Mouse (Mus musculus) adrenal gland, adult (tissue): Measurements from ENCODE around the gene Asb16.

Experiments
- DNase-seq, 2 experiments: peaks; one replicate each; pipeline ENCODE4 v3.0.0; 2022 to 2023; ENCODE audit warnings: low spot score in 1 of 2; ENCODE audit not compliant: inconsistent age in 2 of 2

The Asb16 gene

GRCm38 (mm10) chr11:102285095-102285834, 16.7 kb downstream of the Asb16 start:
- DNase-seq, result no peak

GRCm38 (mm10) chr11:102287485-102287884, 18.9 kb downstream of the Asb16 start:
- peak in 1 of 2 experiments; percentile 42 for DNase-seq

- DNase-seq, result peak in 1 of 2 experiments; percentile 43
Measured at GRCm38 (mm10) chr11:102288027-102288804, 19.7 kb downstream of the Asb16 start.

DNA sequence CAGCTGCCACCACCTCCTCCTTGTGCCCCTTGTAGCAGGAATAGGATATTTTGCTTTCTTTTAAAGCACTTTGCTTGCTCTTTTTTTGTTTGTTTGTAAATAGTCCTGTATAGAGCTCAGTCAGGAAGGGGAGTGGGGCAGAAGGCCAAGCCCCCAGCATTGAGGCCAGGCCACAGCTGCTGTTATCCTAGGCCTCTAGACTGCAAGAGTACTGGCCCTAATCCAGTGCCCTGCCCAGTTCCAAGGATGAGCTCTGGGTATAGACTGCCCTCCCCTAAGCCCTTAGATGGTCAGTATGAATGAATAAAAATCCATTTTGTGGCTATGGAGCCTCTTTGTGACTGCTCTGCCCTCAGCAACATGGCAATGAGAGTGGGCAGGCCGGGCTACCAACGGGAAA, 20.4 kb downstream of the Asb16 start:
- peak in 1 of 2 experiments; percentile 58 for DNase-seq

GRCm38 (mm10) chr11:102289511-102290100, 21.1 kb downstream of the Asb16 start:
- DNase-seq, result peak in 1 of 2 experiments; percentile 64

DNA sequence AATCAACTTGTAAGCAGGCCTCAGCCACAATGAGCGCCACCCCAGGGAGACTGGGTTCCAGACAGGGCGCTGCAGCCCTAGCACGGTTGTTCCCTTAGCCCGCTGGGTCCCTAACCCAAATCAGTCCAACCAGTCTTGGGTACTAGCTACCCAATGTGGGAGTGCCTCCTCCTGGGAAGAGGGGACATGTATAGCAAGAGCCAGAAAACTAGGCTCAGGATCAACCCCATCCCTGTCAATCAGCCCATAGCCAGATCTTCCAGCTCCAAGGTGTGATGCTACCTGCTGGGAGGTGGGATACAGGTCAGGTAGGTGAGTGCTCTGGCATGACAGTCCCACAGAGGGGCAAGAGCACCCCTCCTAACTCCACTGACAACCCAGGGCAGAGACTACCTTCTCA, 21.6 kb downstream of the Asb16 start:
- peak in 1 of 2 experiments; percentile 43 for DNase-seq

GRCm38 (mm10) chr11:102291051-102291535, 22.6 kb downstream of the Asb16 start:
- DNase-seq, result no peak

DNA sequence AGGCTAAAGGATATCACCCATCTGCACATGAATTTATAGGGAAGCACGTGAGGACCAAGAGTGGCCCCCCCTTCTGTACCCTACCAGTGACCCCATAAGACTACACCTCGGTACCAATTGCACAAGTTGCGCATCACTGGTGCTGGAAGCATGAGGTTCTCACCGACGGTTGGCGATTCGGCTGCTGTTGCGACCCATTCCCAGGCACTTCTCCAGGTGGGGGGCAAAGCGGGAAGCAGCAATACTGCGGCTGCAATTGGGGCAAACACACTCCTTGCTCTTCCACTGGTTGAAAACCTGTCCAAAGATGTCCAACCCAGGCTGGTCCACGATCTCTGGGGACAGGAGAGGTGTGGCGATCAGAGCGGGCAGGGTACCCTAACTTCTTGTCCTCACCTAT, 25.4 kb downstream of the Asb16 start:
- DNase-seq, result peak in 1 of 2 experiments; percentile 52

GRCm38 (mm10) chr11:102294416-102294815, 25.9 kb downstream of the Asb16 start:
- DNase-seq, result peak in 1 of 2 experiments; percentile 52

DNA sequence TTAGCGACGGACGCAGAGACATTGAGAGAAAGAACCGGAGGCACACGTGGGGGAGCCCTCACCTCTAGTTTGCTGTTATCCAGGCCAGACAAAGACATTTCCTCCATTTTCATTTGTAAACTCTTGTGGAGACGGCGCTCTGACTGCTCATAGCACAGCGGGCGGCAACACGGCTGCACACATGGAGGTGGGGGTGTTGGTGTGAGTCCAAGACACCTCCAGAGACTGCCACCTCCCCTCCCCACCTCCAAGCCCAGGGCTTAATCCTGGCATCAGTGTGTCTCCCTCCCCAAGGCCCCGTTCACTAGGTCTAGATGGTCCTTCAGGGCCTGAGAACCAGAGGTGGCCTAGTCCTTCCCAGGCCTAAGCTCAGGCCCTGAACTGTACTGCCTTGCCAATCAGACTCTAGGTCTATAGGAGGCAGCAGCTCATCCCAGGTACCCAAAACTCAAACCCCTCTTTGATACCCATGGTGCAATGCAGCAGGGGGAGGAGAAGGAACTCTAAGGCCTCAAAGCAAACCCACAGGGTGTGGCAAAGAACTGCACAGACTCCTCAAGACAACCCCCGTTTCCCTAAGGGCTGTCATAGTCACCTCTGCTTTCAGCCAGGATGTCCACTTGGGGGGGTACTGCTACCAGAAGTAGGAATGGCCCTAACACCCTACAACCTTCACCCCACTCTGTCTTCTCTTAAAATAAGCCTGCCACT, 26.5 kb downstream of the Asb16 start:
- DNase-seq, result peak in 1 of 2 experiments; percentile 81

- DNase-seq, result peak; percentile 79 to 87
Measured at GRCm38 (mm10) chr11:102295598-102296471, 27.3 kb downstream of the Asb16 start.

DNA sequence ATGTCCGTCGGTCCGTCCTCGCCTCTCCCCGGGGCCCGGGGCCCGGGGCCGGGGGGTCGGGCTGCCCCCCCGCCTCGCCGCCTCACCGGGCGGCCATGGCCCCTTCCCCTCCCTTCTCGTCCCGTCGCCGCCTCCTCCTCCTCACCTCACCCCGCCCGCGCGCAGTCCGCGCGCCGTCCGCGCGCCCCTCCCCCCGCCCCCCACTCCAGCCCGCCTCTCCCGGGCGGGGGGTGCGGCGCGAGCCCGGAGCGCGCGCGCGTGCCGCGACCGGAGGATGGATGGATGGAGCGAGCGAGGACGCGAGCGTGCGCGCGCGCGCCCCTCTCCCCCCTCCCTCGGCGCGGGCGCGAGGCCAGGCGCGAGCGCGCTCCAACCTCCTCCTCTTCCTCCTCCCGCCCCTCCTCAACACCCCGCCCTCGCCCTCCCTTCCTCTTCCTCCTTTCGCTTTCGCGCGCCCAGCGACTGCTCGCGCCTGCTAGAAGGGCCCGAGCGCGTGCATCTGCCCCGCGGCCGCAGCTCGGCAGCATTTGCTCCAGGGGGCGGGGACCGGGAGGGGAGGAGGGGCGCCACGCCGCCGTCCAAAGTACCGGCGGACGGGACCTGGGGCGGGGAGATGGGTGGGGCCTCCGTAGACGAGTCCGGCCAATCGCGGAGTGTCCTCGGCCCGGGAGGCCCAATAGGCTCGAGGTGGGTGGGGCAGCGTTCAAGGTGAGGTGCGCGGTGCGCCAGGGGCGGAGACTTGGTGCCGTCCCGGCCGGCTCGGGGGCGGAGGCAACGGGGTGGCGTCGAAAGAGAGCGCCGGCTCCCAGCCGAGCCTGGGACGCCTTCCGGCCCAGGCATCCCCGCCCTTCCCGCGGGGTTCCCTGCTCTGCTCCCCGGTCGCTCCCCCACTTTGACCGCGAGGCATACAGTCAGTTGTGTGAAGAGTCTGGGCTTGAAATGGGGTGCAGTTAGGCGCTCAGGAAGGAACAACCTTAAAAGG, 28.2 kb downstream of the Asb16 start, which contains the start of gene Atxn7l3:
Gene Atxn7l3 (minus strand): TSS at position 141 of the 982 bp plus-strand sequence.
- DNase-seq, result peak; percentile 100

GRCm38 (mm10) chr11:102297577-102298556, 29.3 kb downstream of the Asb16 start:
- DNase-seq, result no peak

DNA sequence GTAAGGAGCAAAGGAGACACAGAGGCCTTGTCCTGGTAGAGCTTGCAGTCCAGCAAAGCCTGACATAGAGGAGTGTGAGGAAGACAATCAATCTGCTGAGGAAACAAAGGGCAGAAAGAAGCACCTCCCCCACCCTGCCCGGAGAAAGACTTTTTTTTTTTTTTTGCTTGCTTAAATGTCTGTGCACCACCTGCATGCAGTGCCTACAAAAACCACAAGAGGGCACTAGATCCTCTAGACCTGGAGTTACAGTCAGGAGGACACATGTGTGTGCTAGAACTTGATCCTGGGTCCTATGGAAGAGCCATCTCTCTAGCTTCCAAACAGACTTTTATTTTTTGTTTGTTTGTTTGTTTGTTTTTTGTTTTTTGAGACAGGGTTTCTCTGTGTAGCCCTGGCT, 31.3 kb downstream of the Asb16 start:
- peak in 1 of 2 experiments; percentile 78 for DNase-seq

DNA sequence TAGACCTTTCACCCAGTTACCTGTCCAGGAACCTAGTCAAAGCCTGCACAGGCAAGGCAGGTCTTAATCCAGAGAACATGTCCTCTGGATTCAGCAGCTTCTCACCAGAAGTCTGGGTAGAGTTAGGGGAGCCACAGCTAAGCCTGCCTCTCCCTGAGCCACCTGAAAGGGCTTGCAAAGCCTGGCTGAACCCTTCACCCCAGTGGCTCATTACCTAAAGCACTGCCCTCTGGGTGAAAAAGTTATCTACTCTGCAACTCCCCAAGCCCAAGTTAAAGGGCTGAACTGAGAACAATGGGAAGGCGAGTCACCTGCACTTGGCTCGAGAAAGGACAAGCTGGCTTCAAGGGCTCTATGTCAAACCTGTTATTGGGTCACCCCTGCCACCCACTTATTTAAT, 35.6 kb downstream of the Asb16 start:
- DNase-seq, result no peak

GRCm38 (mm10) chr11:102305359-102305758, 36.8 kb downstream of the Asb16 start:
- peak; percentile 66 to 81 for DNase-seq

DNA sequence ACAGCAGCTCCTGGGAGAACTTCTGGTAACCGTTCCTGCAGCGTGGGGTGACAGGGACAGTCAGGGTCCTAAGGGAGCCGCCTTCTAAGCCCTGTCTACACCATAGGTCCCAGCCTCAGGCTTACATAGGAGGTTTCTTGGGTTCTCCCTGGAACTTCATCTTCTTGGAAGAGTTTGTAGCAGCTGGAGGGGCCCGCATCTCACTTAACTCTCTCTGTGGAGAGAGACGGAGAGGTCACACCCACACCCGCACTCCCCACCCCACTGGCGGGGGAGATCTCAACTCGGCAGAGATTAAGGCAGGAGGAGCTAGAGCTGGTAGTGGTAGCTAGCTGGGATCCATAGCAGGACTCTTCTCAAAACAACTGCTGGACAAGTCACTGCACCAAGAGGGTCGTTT, 39.6 kb downstream of the Asb16 start:
- DNase-seq, result peak; percentile 24 to 51
